Mouse (Mus musculus): ENCODE data around the gene Adra1b.
A peak's percentile ranks its signal among the peaks of the same experiment; 100 is the strongest.

The Adra1b gene

DNA sequence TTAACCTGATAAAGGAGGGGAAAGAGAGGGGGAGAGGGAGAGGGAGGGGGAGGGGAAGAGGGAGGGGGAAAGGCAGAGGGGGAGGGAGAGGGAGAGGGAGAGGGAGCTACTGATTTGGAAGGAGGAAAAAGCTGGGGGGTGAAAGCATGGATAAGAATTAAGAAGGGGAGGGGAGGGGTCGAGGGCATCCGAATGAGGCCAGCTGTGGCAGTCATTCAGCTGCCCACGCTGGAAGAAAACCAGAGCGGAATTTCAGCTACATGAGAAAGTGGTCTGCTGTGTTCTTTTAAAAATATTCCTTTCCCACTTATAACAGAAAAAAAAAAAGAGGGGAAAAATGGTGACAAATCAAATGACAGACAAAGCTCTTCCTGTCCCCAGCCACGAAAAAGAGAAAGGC lies 88.5 kb downstream of the Adra1b start:
- DNase-seq = no peak

- DNase-seq = no peak
Measured at GRCm38 (mm10) chr11:43807732-43808131, 93.3 kb downstream of the Adra1b start.

- no peak for DNase-seq
Measured at GRCm38 (mm10) chr11:43795992-43796391, 105.0 kb downstream of the Adra1b start.

DNA sequence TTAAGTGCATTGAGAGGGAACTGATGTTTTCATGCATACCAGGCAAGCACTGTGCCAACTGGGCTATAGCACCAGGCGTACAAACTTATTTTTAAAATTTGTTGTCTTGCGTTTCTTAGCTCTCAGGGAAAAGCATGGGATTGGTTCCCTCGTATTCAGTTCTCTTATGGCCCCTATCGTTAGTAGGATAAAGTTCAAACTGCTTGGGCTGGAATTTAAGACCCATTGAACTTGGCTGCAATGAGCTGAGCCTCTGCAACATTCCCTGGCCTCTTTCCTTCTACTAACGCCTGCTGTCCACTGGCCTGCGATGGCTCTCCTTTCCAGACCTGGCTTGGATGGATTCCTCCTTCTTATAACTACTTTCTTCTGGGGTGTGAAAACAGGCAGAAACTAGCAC lies 110.6 kb downstream of the Adra1b start:
- no peak for DNase-seq

DNA sequence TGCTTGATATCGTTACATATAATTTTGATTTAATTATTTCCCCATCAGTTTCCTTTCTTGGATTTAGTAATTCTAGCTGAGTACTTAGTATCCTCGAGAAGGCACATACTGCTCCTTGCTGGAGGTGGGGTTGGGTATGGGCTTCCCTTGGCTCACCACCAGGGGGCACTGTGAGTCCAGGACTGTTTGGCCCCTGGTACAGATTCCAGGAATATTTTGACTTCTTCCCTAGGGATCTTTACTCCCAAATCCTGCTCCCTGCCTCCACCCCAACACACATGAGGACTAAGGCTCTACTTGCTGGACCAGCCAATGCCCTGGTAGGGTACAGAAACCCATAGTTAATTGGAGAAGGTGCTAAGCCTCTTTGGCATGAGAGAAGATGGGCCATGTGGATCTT lies 117.2 kb downstream of the Adra1b start:
- peak; percentile 36 for DNase-seq

DNA sequence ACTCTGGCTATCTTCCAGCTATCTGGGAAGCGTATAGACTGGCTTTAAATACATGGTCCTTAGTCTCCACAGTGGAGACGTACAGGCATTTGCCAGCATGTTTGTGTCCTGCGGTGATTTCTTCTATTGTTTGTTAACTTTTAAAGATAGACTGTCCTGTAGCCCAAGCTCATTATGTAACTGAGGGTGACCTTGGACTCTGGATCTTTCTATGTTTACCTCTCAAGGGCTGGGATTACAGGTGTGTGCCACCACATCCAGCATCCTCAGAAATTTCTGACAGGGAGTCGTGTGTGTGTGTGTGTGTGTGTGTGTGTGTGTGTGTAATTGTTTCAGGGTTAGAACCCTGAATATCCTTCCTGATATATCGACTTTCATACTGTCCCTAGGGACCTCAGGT lies 117.9 kb downstream of the Adra1b start:
- no peak for DNase-seq

- DNase-seq = no peak
Measured at GRCm38 (mm10) chr11:43779551-43779950, 121.5 kb downstream of the Adra1b start.

DNA sequence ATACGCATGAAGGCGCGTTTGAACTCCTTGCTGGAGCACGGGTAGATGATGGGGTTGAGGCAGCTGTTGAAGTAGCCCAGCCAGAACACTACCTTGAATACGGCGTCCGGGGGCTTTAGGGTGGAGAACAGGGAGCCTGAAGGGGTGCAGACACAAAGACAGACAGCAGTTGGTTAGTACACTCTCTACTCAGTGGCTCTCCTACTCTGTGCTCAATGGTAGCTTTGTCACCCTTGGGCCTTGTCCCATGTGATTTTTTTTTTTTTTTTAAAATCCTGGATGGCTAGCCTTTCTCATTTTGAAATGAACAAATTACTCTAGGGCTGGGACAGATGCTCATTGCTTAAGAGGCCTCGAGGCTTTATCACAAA lies 124.7 kb downstream of the Adra1b start:
- DNase-seq = no peak

- DNase-seq = no peak
Measured at GRCm38 (mm10) chr11:43775469-43776323, 125.3 kb downstream of the Adra1b start.

- DNase-seq = no peak
Measured at GRCm38 (mm10) chr11:43773725-43774124, 127.3 kb downstream of the Adra1b start.

GRCm38 (mm10) chr11:43770110-43770509 lies 130.9 kb downstream of the Adra1b start:
- DNase-seq = no peak

DNA sequence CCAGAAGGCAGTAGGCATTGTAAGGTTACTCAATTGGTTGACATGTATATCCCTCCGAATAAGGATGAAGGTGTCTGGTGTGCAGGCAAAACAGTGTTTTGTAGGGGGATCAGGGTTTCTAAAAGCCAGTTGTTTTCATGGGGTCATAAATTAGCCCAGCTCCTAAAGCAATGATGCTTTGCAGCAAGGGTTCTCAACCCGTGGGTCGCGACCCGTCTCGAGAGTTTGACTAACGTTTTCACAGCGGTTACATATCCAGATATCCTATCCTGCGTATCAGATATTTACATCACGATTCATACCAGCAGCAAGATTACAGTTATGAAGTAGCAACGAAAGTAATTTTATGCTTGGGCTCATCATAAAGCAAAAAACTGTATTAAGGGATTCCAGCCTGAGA lies 133.3 kb downstream of the Adra1b start:
- no peak for DNase-seq

- DNase-seq = peak; percentile 66
Measured at GRCm38 (mm10) chr11:43766922-43767648, 133.9 kb downstream of the Adra1b start.

DNA sequence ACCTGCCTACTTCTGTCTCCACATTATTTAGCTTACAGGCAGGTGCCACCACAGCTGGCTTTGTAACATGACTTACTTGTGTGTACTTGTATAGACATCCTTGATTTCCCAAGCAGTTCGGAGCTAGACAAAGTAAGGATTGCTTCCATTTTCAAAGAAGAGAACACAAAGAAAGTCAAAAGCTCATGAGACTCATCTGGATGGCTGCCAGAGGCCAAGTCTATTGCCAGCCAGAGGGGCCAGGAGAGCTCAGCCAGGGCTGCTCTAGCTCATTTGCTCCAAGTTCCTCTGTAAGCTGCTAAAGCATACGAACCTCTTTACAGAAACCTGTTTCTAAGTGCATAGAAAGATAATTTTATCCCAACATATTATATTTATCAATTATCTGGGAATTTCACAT lies 142.6 kb downstream of the Adra1b start:
- DNase-seq = no peak

GRCm38 (mm10) chr11:43755411-43755810 lies 145.6 kb downstream of the Adra1b start:
- no peak for DNase-seq

- no peak for DNase-seq
Measured at GRCm38 (mm10) chr11:43754568-43754967, 146.4 kb downstream of the Adra1b start.

DNA sequence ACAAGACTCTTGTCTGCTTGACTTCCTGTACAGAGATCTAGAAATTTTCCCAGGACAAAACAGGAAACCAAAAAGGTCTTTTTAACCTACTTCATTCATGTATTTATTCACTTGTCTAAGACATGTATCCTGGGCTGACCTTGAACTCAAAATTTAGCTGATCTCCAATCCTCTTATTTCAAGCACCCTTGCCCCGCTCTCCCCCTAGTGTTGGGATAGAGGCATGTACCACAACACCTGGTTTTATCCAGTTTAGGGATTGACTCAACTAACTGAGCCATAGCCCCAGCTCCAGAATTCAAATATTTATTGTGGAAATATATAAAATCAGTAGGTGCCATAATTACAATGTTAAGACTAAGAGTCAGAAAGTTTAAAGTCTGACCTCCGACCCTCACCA lies 149.5 kb downstream of the Adra1b start:
- no peak for DNase-seq

- peak; percentile 98 for DNase-seq
Measured at GRCm38 (mm10) chr11:43747233-43748226, 153.5 kb downstream of the Adra1b start, which contains the start of gene Ttc1. Gene Ttc1, minus strand, starts transcription at chr11:43748008.

DNA sequence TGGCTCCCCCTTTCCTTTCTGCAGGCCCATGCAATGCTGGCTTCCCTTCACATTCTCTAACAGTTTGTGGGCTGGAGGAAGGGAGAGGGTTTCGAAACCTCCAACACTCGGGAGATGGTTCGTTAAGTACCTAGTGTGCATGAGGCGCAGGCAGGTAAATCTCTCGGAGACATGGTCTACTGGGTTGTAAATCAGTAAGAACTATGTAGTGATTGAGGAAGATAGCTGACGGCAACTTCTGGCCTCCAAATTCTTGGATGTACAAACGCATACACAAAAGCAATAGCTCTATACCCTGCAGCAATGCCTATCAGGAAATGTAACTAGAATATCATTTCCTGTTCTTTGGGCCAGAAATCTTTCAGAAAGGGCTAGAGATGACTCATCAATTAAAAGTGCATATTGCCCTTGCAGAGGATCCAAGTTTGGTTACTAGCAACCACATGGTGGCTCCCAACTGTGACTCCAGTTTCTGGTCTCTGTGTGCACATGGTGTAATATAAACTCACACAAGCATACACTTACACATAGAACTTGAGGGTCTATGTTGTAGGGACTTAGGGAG lies 172.2 kb downstream of the Adra1b start:
- DNase-seq = peak; percentile 52

- DNase-seq = no peak
Measured at GRCm38 (mm10) chr11:43727796-43728195, 173.2 kb downstream of the Adra1b start.
